Mouse (Mus musculus) spleen, adult 2 months (tissue): ENCODE data around the gene Kcnn3. TPM values are rescaled to one million over a fixed set of nuclear protein-coding genes. Genes with fewer than 3 reads are reported as not detected.

ENCODE experiments used
- DNase-seq, 2 experiments: peaks; one replicate each; pipeline versions ENCODE4 v3.0.0 to v3.0.0-alpha.2; 2012 to 2021; ENCODE audit warnings: low spot score in 2 of 2, low read depth in 1 of 2
- H3K27ac ChIP-seq: fragments of 200-500 bp; 2 replicates; pipeline ENCODE4 v1.5.1; 2012; ENCODE audit warnings: low read length, inconsistent platforms; ENCODE audit not compliant: insufficient read depth
- H3K27me3 ChIP-seq: fragments of 200-500 bp; 2 replicates; pipeline ENCODE4 v1.6.1; 2012; ENCODE audit warnings: mild to moderate bottlenecking, moderate library complexity, low read length, inconsistent platforms; ENCODE audit not compliant: control insufficient read depth, insufficient read depth
- H3K36me3 ChIP-seq: fragments of 200-500 bp; 2 replicates; pipeline ENCODE4 v1.6.1; 2012; ENCODE audit warnings: mild to moderate bottlenecking, low read length, inconsistent platforms; ENCODE audit not compliant: control insufficient read depth, insufficient read depth
- H3K4me1 ChIP-seq: fragments of 200-500 bp; 2 replicates; pipeline ENCODE4 v1.6.1; 2011; ENCODE audit warnings: inconsistent platforms; ENCODE audit not compliant: control insufficient read depth, insufficient read depth, insufficient read length
- H3K4me3 ChIP-seq: fragments of 200-500 bp; 2 replicates; pipeline ENCODE4 v1.5.1; 2011; ENCODE audit warnings: mild to moderate bottlenecking, inconsistent platforms; ENCODE audit not compliant: insufficient read depth, insufficient read length; ENCODE audit errors: extremely low read depth
- CTCF ChIP-seq: fragments of 200-500 bp; IDR thresholded peaks from 2 replicates; pipeline ENCODE4 v1.5.1; 2011; ENCODE audit warnings: mild to moderate bottlenecking, inconsistent platforms; ENCODE audit not compliant: insufficient read depth, insufficient read length, insufficient replicate concordance; ENCODE audit errors: extremely low read depth
- POLR2A ChIP-seq: fragments of 200-500 bp; IDR thresholded peaks from 2 replicates; pipeline ENCODE4 v1.6.1; 2011; ENCODE audit warnings: low read depth, low read length, inconsistent platforms
- WGBS: fragments of 180-500 bp; shearing (Covaris S2); methylation state at CpG from one replicate; pipeline ENCODE4 v1.1.7; 2018; 5-methylcytosine and 5-hydroxymethylcytosine counted together
- polyA plus RNA-seq: library from polyadenylated mRNA; depleted of rRNA; stranded (reverse); fragments of >200 nt; gene quantifications from 2 replicates; pipeline ENCODE4 v1.2.3, GENCODE M21; 2012

Kcnn3 gene
- polyA plus RNA-seq, 1 experiment: 0.33 TPM

DNA sequence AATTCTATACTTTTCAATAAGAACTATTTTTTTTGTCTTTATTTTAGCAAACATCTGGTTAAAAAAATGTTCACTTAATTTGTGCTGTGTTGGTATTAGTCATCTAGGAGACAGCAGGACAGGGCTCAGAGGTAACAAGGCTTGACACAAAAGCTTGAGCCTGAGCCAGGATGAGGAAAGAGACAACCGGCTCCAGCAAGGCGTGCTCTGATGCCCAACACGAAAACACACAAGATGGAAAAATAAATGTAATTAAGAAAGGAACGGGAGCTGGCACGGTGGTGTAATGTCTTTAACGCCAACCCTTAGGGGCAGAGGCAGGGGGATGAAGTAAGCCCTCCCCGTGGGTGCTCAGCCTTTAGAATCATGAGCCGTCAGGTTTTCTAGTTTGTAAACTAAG, 33.9 kb upstream of the Kcnn3 start:
- 84% methylated on average over 8 of the region's 8 CpGs for WGBS

GRCm38 (mm10) chr3:89486916-89487702, 32.9 kb upstream of the Kcnn3 start:
- 61% methylated on average over 20 of the region's 20 CpGs for WGBS
- TF ChIP-seq CTCF (no peak), POLR2A (no peak)
- Histone ChIP-seq H3K4me1 (no peaks in the 10 kb centered on the region), H3K27me3 (no peaks in the 10 kb centered on the region), H3K27ac (no peak overlapping the region), H3K36me3 (no peaks in the 10 kb centered on the region), H3K4me3 (no peak overlapping the region)
- DNase-seq: no peak

More for the DNA sequence above, 33.9 kb upstream of the Kcnn3 start:
- H3K4me3 ChIP-seq: no peak overlapping the region
- TF ChIP-seq POLR2A (no peak), CTCF (no peak)
- no peak for DNase-seq
- H3K27me3 ChIP-seq: no peaks in the 10 kb centered on the region
- no peaks in the 10 kb centered on the region for H3K4me1 ChIP-seq
- no peaks in the 10 kb centered on the region for H3K36me3 ChIP-seq
- no peak overlapping the region for H3K27ac ChIP-seq

DNA sequence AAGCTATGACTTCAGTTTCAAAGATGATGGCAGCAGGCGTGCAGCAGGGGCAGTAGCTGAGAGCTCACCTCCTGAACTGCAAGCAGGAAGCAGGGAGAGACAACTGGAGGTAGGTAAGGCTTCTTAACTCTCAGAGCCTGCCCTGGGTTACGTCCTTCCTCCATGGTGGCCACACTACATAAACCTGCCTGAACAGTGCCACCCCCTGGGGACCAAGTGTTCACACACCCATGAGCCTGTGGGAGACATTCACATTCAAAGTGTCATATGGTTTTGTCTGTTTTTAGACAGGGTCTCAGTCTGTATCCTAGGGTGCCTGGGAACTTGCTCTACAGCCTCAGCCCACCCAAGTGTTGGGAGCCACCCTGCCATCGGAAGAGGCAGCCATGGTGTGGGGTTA, 29.2 kb upstream of the Kcnn3 start:
- Histone ChIP-seq H3K27ac (no peak overlapping the region), H3K27me3 (no peaks in the 10 kb centered on the region), H3K4me1 (no peaks in the 10 kb centered on the region), H3K36me3 (no peaks in the 10 kb centered on the region), H3K4me3 (no peak overlapping the region)
- no peak for DNase-seq
- TF ChIP-seq CTCF: peak; percentile 6; the same call in 1 of the 2 replicates
- TF ChIP-seq POLR2A: no peak
- 85% methylated on average over 3 of the region's 3 CpGs for WGBS

GRCm38 (mm10) chr3:89491559-89491958, 28.4 kb upstream of the Kcnn3 start:
- no peaks in the 10 kb centered on the region for H3K27me3 ChIP-seq
- TF ChIP-seq POLR2A (no peak), CTCF (no peak)
- WGBS: 65% methylated on average over 5 of the region's 5 CpGs
- H3K4me1 ChIP-seq: no peaks in the 10 kb centered on the region
- DNase-seq: no peak
- H3K4me3 ChIP-seq: no peak overlapping the region
- H3K27ac ChIP-seq: no peak overlapping the region
- H3K36me3 ChIP-seq: no peaks in the 10 kb centered on the region

GRCm38 (mm10) chr3:89492701-89493151, 27.2 kb upstream of the Kcnn3 start:
- no peak for TF ChIP-seq POLR2A
- no peak for TF ChIP-seq CTCF
- Histone ChIP-seq H3K4me3 (no peak overlapping the region), H3K27me3 (no peaks in the 10 kb centered on the region), H3K27ac (no peak overlapping the region), H3K4me1 (no peaks in the 10 kb centered on the region), H3K36me3 (no peaks in the 10 kb centered on the region)
- WGBS: 79% methylated on average over 8 of the region's 8 CpGs
- no peak for DNase-seq

- no peaks in the 10 kb centered on the region for H3K27me3 ChIP-seq
- TF ChIP-seq POLR2A (no peak), CTCF (no peak)
- no peak overlapping the region for H3K27ac ChIP-seq
- no peak overlapping the region for H3K4me3 ChIP-seq
- no peaks in the 10 kb centered on the region for H3K4me1 ChIP-seq
- H3K36me3 ChIP-seq: no peaks in the 10 kb centered on the region
- DNase-seq: no peak
- 85% methylated on average over 5 of the region's 5 CpGs for WGBS
Observed at GRCm38 (mm10) chr3:89494630-89495029, 25.3 kb upstream of the Kcnn3 start.

DNA sequence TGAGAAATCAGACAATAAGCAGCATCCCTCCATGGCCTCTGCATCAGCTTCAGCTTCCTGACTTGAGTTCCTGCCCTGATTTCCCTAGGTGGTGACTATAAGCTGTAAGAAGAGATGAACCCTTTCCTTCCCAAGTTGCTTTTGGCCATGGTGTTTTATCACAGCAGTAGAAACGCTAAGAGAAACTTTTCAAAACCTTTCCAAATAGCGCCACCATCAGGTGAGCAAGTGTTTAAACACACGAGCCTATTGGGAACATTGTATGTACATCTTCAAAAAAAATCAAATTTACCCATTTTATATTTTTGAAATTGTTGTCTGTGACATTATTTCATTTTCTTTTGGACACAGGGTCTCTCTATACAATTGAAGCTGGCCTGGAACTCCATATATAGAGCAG, 23.6 kb upstream of the Kcnn3 start:
- 82% methylated on average over 3 of the region's 3 CpGs for WGBS
- H3K27me3 ChIP-seq: no peaks in the 10 kb centered on the region

More for the DNA sequence above, 23.6 kb upstream of the Kcnn3 start:
- Histone ChIP-seq H3K27ac (no peak overlapping the region), H3K36me3 (no peaks in the 10 kb centered on the region), H3K4me1 (no peaks in the 10 kb centered on the region), H3K4me3 (no peak overlapping the region)
- no peak for DNase-seq
- TF ChIP-seq CTCF (no peak), POLR2A (no peak)
